Mouse (Mus musculus) B cell, adult 62 days (primary cell): ENCODE measurements around the gene Eipr1. TPM values are rescaled to one million over a fixed set of nuclear protein-coding genes. Genes with fewer than 3 reads are reported as not detected.

Source experiments
- total RNA-seq: library from RNA; stranded (reverse); gene quantifications from 4 replicates; pipeline ENCODE4 v1.2.4, GENCODE M21; 2023

Gene Eipr1
- 22.2 to 36.0 TPM (median 30.6 TPM) in 4 replicates for total RNA-seq

DNA sequence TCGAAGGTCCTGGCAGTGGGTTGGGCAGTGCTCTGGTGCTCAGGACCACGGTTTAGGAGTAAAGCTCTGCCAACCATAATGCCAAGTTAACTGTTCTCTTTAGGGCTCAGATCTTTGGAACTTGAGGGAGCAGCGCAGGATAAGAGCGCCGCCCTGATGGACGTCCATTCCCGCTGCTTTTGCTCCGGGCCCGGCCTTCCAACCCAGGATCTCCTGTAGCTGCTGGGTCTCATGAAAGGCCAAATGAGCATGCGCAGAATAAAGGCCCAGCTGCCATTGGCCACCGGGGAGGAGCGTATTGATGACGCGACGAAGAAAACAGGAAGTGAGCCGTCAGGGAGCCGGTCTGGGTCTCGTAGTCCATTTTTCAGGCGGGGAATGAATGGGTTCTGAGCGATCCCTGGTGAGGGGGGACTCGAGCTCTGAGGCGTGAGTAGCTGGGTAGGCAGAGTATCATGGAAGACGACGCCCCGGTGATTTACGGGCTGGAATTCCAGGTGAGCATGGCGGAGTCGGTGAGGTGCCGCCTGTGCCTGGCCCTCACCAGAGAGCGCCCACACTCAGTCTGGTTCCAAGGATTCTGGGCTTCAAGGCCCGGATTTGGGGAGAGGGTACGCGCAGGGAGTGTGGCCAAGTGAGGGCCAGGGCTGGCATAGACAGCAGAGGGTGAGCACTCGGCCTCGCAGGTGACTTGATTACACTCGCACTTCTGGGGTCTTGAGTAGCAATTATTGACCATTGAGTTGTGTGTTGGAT lies at the start of gene Eipr1:
Gene Eipr1, plus strand, starts transcription at position 296 of the 756 bp plus-strand sequence.

DNA sequence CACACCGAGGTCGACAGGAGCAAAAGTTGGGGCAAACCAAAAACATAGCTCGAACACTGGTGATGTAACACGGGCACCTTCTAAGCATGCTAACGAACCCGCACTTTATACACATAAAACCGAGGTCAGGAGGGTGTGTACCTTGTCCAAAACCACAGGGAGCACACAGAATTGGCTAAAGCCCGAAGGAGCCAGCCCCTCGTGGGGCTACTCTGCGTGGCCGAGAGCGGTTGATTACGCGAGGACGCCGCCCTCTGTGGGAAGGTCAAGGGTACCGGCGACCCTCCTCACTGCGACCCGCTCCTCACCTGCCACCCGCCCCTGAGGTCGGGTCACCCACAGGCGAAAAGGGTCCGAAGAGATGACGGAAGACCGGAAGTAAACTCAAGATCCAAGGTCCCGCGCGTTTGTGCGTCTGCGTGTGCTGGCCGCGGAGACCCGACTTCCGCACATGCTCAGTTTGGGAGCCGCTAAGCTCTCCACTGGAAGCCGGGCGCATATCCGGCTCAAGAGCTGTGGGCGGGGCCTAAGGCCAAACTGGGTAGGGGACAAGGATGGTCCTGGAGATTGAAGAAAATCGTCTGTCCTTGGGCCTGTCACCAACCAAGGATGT lies 1.5 kb upstream of the Eipr1 start, which contains the start of gene Trappc12:
Gene Trappc12, minus strand, starts transcription at position 452 of the 613 bp plus-strand sequence.

Other genes starting within 250 kb of the Eipr1 start
- gene Dcdc2c, start 199.4 kb upstream of the Eipr1 start, total RNA-seq, result 0.82 to 1.4 TPM (median 1.1 TPM) in 4 replicates
- not detected in 4 replicates for gene Allc, start 169.3 kb upstream of the Eipr1 start, total RNA-seq
- not detected in 4 replicates for gene Colec11, start 128.4 kb upstream of the Eipr1 start, total RNA-seq
- 1,031 to 1,138 TPM (median 1,053 TPM) in 4 replicates for gene Rps7, start 115.8 kb upstream of the Eipr1 start, total RNA-seq
- 25.1 to 38.5 TPM (median 30.6 TPM) in 4 replicates for gene Rnaseh1, start 102.2 kb upstream of the Eipr1 start, total RNA-seq
- 58.4 to 72.1 TPM (median 60.8 TPM) in 4 replicates for gene Adi1, start 76.6 kb upstream of the Eipr1 start, total RNA-seq
- 47.0 to 58.8 TPM (median 52.1 TPM) in 4 replicates for gene Trappc12, start 1.3 kb upstream of the Eipr1 start, total RNA-seq